Mouse (Mus musculus) monocyte, adult 59 days (primary cell): Measurements from ENCODE around the gene Habp4. TPM values are rescaled to one million over a fixed set of nuclear protein-coding genes. Genes with fewer than 3 reads are reported as not detected.

Experiments
- total RNA-seq, 2 experiments: library from RNA; stranded (reverse); gene quantifications; one replicate each; pipeline ENCODE4 v1.2.4; 2023

Habp4 gene
- total RNA-seq: 10 to 100 TPM; 12.6 to 14.2 TPM

DNA sequence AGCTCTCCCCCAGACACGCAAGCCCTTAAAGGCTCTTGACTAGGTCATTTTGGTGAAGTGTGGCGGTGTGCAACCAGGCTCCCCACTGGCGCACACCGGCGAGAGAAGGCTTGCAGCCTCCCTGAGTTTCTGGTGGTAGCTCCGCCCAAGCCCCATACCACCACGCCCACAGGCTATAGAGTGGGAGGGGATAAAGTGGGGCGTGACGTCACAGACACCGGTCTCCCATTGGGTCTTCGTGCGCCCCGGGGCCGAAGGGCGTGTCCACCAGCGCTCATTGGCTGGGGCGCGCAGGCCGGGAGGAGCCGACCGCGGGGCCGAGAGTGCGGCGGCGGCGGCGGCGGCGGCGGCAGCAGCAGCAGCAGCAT, at the start of gene Habp4:
Habp4 (plus strand) TSS at position 277 of the 368 bp plus-strand sequence.

DNA sequence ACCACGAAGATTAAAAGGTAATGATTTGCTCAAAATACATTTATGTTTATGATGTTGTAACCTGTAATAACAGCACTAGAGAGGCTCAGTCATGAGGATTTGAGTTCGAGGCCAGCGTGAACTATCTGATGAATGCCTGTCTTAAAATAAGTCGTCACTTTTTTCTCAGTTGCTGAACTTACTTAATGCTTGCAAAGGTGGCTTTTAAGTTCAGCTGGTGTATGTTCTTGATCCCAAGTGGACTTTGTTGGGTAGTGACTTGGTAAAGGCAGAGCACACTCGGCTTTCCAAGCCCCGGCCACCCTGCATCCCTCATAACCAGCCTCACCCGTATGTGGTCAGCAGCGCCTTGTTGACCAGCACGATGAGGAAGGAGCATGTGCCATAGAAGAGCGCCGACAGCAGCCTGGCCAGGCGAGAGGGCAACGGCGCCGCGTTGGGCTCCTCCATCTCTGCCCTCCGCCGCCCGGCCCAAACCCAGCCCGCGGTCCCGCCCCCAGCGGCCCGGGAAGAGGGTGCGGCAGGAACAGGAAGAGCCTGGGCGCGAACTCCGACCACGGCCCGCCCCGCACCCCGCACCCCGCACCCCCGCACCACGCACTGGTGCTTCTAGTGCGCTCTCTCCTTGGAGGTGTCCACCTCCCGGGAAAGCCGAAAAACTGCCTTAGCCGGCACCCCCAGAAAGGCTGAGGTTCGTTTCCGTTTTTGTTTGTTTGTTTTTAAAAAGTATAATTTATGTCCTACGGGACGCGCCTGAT, 32.6 kb upstream of the Habp4 start, which contains the start of gene Slc35d2:
Slc35d2 (minus strand) TSS at position 511 of the 758 bp plus-strand sequence.

DNA sequence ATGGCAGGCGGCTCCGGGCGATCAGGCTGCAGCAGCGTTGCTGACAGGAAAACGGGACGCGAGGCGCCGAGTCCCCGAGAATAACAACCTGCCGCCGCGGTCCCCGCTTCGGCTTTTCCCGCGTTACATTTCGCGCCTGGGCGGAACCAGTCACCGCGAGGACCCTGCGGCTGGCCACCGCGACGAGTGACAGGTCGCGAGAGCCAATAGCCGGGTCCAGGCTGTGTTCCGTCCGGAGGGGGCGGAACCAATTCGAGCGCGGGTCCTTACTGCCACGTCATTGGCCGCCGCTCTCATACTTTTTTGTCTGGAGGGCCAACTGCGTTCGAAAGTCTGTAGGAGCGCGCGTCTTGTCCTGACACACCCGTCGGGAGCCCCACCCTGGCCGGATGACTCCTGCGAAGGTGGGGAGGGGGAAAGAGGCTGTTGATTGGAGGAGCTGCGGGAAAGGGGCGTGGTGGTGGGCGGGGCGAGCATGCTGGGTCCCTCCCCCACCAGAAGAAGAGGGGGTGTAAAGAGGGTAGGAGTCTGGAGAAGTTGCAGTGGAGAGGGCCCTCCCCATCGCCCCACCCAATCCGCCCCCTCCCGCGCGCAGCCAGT, 8.4 kb upstream of the Habp4 start, which contains the start of gene Zfp367:
Zfp367 (minus strand) TSS at position 120 of the 600 bp plus-strand sequence.

Other genes starting within 250 kb of the Habp4 start
- not detected for gene Hsd17b3, start 72.6 kb upstream of the Habp4 start, total RNA-seq
- gene Slc35d2, start 32.5 kb upstream of the Habp4 start, total RNA-seq: 10 to 100 TPM; 11.7 to 12.1 TPM
- gene Zfp367, start 8.6 kb upstream of the Habp4 start, total RNA-seq: 10 to 100 TPM in 1 of 2 experiments, 1 to 10 TPM in 1; 8.6 to 10.4 TPM
- 10 to 100 TPM in 1 of 2 experiments, 1 to 10 TPM in 1; 9.6 to 12.8 TPM for gene Cdc14b, start 113.5 kb downstream of the Habp4 start, total RNA-seq
- 10 to 100 TPM; 47.3 to 51.5 TPM for gene Aaed1, start 150.9 kb downstream of the Habp4 start, total RNA-seq
- 100 to 1,000 TPM; 119 to 138 TPM for gene Ctsl, start 209.1 kb downstream of the Habp4 start, total RNA-seq